Mouse (Mus musculus) kidney, embryonic 16.5 days (tissue): Measurements from ENCODE around the gene Pnpla5. TPM values are rescaled to one million over a fixed set of nuclear protein-coding genes. Genes with fewer than 3 reads are reported as not detected.
"Not testable (repeated sequence)": the region's sequence is repeated elsewhere in the genome, so short reads cannot be mapped to it uniquely, and the experiment has no call there.

Source experiments
- ATAC-seq: fragments of 200-750 bp; cut with Nextera tagmentation; 2 replicates; pipeline ENCODE4 v1.8.0; 2017; ENCODE audit warnings: moderate TSS enrichment; ENCODE audit not compliant: low FRiP score, low TSS enrichment
- H3K27ac ChIP-seq: fragments of 300-500 bp; sonication (generic); 2 replicates; pipeline ENCODE4 v1.5.1; 2014; ENCODE audit warnings: low read length
- H3K27me3 ChIP-seq: fragments of 300-500 bp; sonication (generic); 2 replicates; pipeline ENCODE4 v1.6.1; 2014; ENCODE audit warnings: low read length, control low read depth, mixed read lengths; ENCODE audit not compliant: insufficient read depth
- H3K36me3 ChIP-seq: fragments of 300-500 bp; sonication (generic); 2 replicates; pipeline ENCODE4 v1.6.1; 2014; ENCODE audit warnings: low read length, control low read depth, mixed read lengths; ENCODE audit not compliant: insufficient read depth
- H3K4me1 ChIP-seq: fragments of 300-500 bp; sonication (generic); 2 replicates; pipeline ENCODE4 v1.6.1; 2014; ENCODE audit warnings: low read length, control low read depth, mixed read lengths; ENCODE audit not compliant: insufficient read depth
- H3K4me2 ChIP-seq: fragments of 300-500 bp; sonication (generic); replicated peaks from 2 replicates; pipeline ENCODE4 v1.6.1; 2014; ENCODE audit warnings: low read depth, low read length
- H3K4me3 ChIP-seq: fragments of 300-500 bp; sonication (generic); 2 replicates; pipeline ENCODE4 v1.5.1; 2014; ENCODE audit warnings: mild to moderate bottlenecking, low read length
- H3K9ac ChIP-seq: fragments of 300-500 bp; sonication (generic); replicated peaks from 2 replicates; pipeline ENCODE4 v1.6.1; 2014; ENCODE audit warnings: low read length
- H3K9me3 ChIP-seq: fragments of 300-500 bp; sonication (generic); 2 replicates; pipeline ENCODE4 v1.6.1; 2016; ENCODE audit warnings: low read length, control low read depth
- WGBS: fragments of 180-500 bp; shearing (Covaris S2); extraction: QIAGEN DNeasy Blood & Tissue Kit; methylation state at CpG from one replicate; pipeline ENCODE4 v1.1.7; 2014; 5-methylcytosine and 5-hydroxymethylcytosine counted together
- polyA plus RNA-seq: library from polyadenylated mRNA; unstranded; fragments of >200 nt; fragmentation: Nextera tagmentation; extraction: Ambion mirVana; gene quantifications from 2 replicates; pipeline ENCODE4 v1.2.1, GENCODE M21; 2015

Pnpla5 gene
- polyA plus RNA-seq, 1 experiment from 2014 or later: not detected

DNA sequence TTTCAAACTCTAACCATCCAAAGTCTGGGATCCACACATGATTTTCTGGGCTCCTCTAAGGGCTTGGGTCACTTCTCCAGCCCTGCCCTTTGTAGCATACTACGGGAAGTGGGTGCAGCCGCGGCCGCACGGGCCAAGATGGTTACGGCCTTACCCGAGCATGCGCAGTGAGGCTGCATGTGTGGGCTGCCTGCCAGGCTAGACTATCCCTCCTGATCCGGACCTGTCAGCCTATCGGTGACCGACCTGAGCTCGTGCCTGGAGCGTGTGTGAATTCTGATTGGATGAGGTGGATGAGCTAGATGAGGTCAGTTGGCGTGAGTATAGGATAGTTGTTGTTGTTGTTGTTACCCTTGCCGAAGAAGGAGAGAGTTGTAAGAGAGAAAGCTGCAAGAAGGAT is 25.4 kb downstream of the Pnpla5 start:
- H3K4me2 ChIP-seq, H3K27me3 ChIP-seq, H3K4me3 ChIP-seq, H3K36me3 ChIP-seq, H3K9ac ChIP-seq, H3K27ac ChIP-seq, H3K9me3 ChIP-seq, ATAC-seq, H3K4me1 ChIP-seq: not testable (repeated sequence)
- WGBS: 85% methylated on average over 15 of the region's 15 CpGs

DNA sequence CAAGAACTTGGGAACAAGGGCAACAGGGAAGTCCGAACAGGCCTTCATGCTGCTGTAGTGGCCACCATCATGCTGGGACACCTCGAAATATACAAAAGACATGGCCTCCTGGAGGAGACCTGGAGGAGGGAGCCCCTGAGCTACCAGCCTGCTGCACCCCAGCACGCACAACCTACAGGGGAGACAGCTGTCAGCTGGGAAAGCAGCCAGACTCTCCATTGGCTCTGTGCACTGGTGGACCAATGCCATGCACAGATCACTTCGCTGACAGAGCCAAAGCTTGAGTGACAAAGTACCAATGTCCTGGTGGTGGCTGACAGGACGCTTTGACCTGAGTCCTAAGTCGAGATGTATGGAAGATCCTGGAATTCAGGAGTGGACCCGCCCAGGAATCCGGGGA is 26.9 kb downstream of the Pnpla5 start:
- Histone ChIP-seq H3K4me3 (no peak overlapping the region), H3K9me3 (no peaks in the 10 kb centered on the region), H3K36me3 (no peaks in the 10 kb centered on the region), H3K9ac (no peak overlapping the region), H3K27ac (no peak overlapping the region), H3K4me2 (no peak overlapping the region), H3K4me1 (no peaks in the 10 kb centered on the region), H3K27me3 (no peaks in the 10 kb centered on the region)
- no peak for ATAC-seq
- WGBS: 87% methylated on average over 8 of the region's 8 CpGs

DNA sequence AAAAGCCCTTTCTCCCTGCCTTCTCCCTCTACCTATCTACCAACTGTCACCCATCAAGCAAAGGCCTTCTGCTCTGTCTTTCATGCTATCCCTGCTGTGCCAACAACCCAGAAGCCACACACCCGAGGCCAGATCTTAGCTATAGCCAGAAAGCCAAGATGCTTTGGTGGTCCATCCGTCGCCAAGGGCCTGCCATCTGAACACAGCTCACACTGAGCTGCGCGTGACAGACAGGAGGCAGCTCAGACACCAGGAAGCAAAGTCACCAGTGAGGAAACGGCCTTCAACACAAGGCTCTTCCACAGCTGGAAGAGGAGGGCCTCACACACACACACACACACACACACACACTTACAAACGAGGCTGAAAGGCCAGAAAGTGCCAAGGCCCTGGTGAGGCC is 28.1 kb downstream of the Pnpla5 start:
- 66% methylated on average over 7 of the region's 7 CpGs for WGBS
- Histone ChIP-seq H3K9ac (no peak overlapping the region), H3K9me3 (no peaks in the 10 kb centered on the region), H3K4me2 (no peak overlapping the region), H3K4me3 (no peak overlapping the region), H3K27me3 (no peaks in the 10 kb centered on the region), H3K4me1 (no peaks in the 10 kb centered on the region), H3K36me3 (no peaks in the 10 kb centered on the region), H3K27ac (no peak overlapping the region)
- no peak for ATAC-seq

DNA sequence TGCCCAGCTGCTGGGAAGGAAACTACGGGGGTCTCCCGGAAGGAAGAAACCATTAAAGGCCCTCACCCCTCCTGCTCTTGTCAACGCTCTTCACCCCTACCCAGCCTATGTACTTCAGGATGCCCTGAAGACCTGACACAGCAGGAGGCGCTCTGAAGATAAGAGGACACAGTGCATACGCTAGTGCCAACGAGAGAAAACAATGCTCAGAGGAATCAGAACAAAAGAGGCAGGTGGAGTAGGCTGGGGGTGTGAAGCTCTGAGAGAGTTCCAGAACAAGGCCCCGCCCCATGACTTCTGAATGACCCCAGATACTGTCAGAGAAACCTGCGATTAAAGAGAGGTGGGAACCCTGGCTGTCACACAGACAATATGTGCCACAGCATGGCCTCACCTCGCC is 36.2 kb downstream of the Pnpla5 start:
- Histone ChIP-seq H3K9ac (no peak overlapping the region), H3K9me3 (no peaks in the 10 kb centered on the region), H3K27ac (no peak overlapping the region), H3K4me1 (no peaks in the 10 kb centered on the region), H3K27me3 (no peaks in the 10 kb centered on the region), H3K4me2 (no peak overlapping the region), H3K4me3 (no peak overlapping the region), H3K36me3 (no peaks in the 10 kb centered on the region)
- no peak for ATAC-seq
- 47% methylated on average over 9 of the region's 9 CpGs for WGBS

DNA sequence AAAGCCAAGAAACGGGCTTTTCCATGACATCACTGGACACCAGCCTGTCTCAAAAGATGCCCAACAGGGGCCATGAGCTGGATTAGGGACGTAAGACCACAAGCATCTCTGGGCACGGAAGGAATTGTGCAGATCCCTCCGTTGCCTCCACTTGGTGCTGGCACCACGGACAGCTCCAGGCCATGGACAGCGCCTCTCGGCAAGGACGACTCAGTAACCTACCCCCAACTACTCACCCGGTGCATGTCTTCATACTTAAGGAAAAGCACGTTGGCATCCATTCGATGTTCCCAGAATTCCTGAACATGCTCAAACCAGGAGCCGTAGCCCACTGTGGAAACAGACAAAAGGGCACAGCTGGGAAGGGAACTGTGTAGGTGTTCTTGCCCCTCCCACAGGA is 36.6 kb downstream of the Pnpla5 start:
- no peak overlapping the region for H3K4me3 ChIP-seq
- no peak overlapping the region for H3K9ac ChIP-seq
- ATAC-seq: no peak
- H3K36me3 ChIP-seq: no peaks in the 10 kb centered on the region
- 26% methylated on average over 12 of the region's 12 CpGs for WGBS
- no peak overlapping the region for H3K4me2 ChIP-seq
- H3K27me3 ChIP-seq: no peaks in the 10 kb centered on the region
- H3K27ac ChIP-seq: no peak overlapping the region
- H3K4me1 ChIP-seq: no peaks in the 10 kb centered on the region
- H3K9me3 ChIP-seq: no peaks in the 10 kb centered on the region

DNA sequence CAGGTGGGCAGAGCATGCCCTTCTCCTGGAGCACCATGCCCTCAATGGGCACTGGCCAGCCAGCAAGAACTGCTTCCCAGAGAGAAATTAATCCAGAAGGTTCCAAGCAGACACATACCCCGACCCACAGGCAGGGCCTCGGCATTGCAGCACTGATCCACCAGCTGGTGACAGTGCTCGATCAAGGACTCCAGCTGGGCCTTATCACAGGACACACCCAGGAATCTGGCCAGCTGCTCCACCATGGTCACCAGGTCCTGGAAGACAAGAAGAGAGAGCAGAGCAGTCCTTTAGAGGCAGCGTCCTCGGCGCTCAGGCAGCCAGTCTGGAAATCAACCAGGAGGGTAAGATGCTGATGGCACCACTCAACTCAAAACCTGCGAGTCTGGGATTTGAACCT is 42.9 kb downstream of the Pnpla5 start:
- 61% methylated on average over 7 of the region's 7 CpGs for WGBS
- no peaks in the 10 kb centered on the region for H3K27me3 ChIP-seq
- ATAC-seq: no peak
- H3K4me3 ChIP-seq: no peak overlapping the region
- no peaks in the 10 kb centered on the region for H3K36me3 ChIP-seq
- no peak overlapping the region for H3K9ac ChIP-seq
- no peak overlapping the region for H3K27ac ChIP-seq
- H3K9me3 ChIP-seq: no peaks in the 10 kb centered on the region
- no peaks in the 10 kb centered on the region for H3K4me1 ChIP-seq
- no peak overlapping the region for H3K4me2 ChIP-seq

DNA sequence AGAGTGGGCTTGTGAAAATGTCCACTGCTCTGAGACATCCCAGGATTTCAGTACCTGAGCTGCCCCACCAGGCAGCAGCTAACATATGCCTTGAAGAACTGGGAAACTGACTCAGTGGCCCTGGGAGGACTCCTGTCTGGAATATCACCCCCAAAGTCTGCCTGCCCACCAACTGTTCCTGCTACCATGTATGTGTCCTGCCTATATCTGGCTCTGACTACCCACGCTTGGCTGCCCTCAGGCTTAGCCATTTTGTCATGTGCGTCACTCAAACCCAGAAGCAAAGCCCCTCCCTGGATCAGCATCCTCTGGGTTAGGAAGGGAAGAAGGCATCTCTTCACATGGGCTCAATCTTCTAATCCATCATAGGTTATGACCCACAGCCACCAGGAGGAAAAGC is 43.5 kb downstream of the Pnpla5 start:
- WGBS: 78% methylated on average over 2 of the region's 2 CpGs
- no peak overlapping the region for H3K4me3 ChIP-seq
- no peaks in the 10 kb centered on the region for H3K4me1 ChIP-seq
- no peak overlapping the region for H3K27ac ChIP-seq
- no peak overlapping the region for H3K4me2 ChIP-seq
- no peak overlapping the region for H3K9ac ChIP-seq
- peaks cover under 1% of the 10 kb centered on the region; the same call in 1 of the 2 replicates for H3K27me3 ChIP-seq
- H3K9me3 ChIP-seq: no peaks in the 10 kb centered on the region
- no peaks in the 10 kb centered on the region for H3K36me3 ChIP-seq
- no peak for ATAC-seq

DNA sequence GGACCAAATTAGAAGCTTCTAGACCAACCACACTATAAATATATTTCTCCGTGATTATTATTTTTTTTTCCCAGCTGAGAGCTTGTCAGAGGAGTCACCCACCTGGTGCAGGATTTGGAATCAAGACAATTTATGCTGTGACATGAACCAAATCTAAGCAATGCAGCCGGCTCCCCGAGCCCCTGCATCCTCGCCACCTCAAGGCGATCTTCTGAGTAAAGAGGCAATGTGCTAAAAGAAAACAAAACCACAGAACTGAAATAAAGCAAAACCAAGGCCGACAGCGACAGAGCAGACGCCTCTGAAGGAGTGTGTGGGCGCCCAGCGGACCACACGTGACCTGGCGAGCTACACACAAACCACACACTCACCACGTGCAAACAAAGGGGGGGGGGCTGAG is 44.3 kb downstream of the Pnpla5 start:
- Histone ChIP-seq H3K9me3 (no peaks in the 10 kb centered on the region), H3K27me3 (peaks cover 3% of the 10 kb centered on the region; the same call in 1 of the 2 replicates), H3K36me3 (no peaks in the 10 kb centered on the region), H3K4me3 (no peak overlapping the region), H3K4me2 (no peak overlapping the region), H3K27ac (no peak overlapping the region), H3K4me1 (no peaks in the 10 kb centered on the region), H3K9ac (no peak overlapping the region)
- 66% methylated on average over 13 of the region's 13 CpGs for WGBS
- ATAC-seq: no peak

DNA sequence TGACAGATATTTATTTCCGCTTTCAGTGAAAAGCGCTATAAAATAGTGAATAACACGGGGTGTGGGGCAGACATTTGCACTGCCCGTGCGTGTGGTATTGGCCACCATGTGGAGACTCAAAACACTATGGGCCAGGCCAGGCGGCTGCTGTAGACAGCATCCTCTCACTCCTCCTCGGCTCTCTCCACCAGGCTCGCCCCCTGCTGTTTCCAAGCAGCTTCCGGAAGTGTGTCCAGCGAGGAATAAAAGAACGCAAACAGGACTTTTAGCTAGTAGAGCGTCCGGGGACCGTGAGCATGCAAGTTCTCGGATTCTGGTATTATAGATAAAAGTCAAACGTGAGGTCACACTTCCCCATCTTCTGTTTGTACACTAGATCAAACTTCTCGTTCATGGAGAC is 45.8 kb downstream of the Pnpla5 start:
- Histone ChIP-seq H3K27me3 (peaks cover 12% of the 10 kb centered on the region; the same call in 1 of the 2 replicates), H3K4me1 (no peaks in the 10 kb centered on the region), H3K27ac (no peak overlapping the region), H3K4me2 (no peak overlapping the region), H3K4me3 (no peak overlapping the region), H3K9me3 (no peaks in the 10 kb centered on the region), H3K9ac (no peak overlapping the region), H3K36me3 (no peaks in the 10 kb centered on the region)
- no peak for ATAC-seq
- 58% methylated on average over 17 of the region's 17 CpGs for WGBS

DNA sequence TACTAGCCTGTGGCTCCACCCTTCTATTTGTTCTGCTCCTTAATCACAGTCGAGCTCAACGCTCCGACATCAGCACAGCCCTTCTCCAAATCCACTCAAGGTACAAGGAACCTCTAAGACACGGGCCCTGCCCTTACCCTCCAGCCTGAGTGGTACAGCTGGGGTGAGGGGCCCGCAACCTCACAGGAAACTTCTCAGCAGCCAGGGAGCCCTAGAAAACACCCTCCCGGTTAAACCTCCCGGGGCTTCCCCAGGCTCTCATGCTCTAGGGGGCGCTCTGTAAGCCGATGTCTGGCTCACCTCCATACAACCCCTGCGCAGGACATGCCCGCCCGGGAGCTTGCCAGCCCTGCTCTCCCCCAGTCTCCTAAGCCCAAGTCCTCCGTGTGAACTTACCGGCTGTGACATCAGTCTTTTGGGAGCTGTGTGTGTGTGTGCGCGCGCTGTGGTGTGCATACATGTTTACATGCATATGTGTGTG is 48.2 kb downstream of the Pnpla5 start:
- ATAC-seq: no peak
- no peaks in the 10 kb centered on the region for H3K36me3 ChIP-seq
- H3K9ac ChIP-seq: no peak overlapping the region
- no peak overlapping the region for H3K4me3 ChIP-seq
- H3K4me2 ChIP-seq: no peak overlapping the region
- peaks cover 35% of the 10 kb centered on the region for H3K27me3 ChIP-seq
- 18% methylated on average over 17 of the region's 17 CpGs for WGBS
- no peaks in the 10 kb centered on the region for H3K9me3 ChIP-seq
- no peaks in the 10 kb centered on the region for H3K4me1 ChIP-seq
- no peak overlapping the region for H3K27ac ChIP-seq
